Mouse (Mus musculus) adrenal gland, postnatal 4 days (tissue): ENCODE data around the gene Acad10. TPM values are rescaled to one million over a fixed set of nuclear protein-coding genes. Genes with fewer than 3 reads are reported as not detected.
A peak's percentile ranks its signal among the peaks of the same experiment; 100 is the strongest.

Source experiments
- DNase-seq, 2 experiments: peaks; one replicate each; pipeline ENCODE4 v3.0.0; 2021 to 2022; ENCODE audit warnings: low spot score in 2 of 2, mixed read lengths in 2 of 2
- total RNA-seq, 2 experiments: library from RNA; stranded (reverse); gene quantifications; 2 replicates each; pipeline ENCODE4 v1.2.3; 2021

Acad10 gene
- total RNA-seq, 2 experiments from 2014 or later: 19.8 to 22.4 TPM

- DNase-seq: no peak
These were observed 62.2 kb downstream of the Acad10 start for GRCm38 (mm10) chr5:121597991-121598537.

- DNase-seq: no peak
These were observed 63.0 kb downstream of the Acad10 start for GRCm38 (mm10) chr5:121597332-121597731.

- DNase-seq: no peak
These were observed 64.1 kb downstream of the Acad10 start for GRCm38 (mm10) chr5:121596226-121596625.

GRCm38 (mm10) chr5:121595758-121596157, 64.6 kb downstream of the Acad10 start:
- no peak for DNase-seq

GRCm38 (mm10) chr5:121594714-121595313, 65.5 kb downstream of the Acad10 start:
- DNase-seq: no peak

GRCm38 (mm10) chr5:121593451-121594401, 66.6 kb downstream of the Acad10 start, which contains the start of gene Aldh2:
TSS of gene Aldh2 (minus strand) at chr5:121593824.
- peak; percentile 72 to 77 for DNase-seq

- no peak for DNase-seq
These were observed 67.4 kb downstream of the Acad10 start for GRCm38 (mm10) chr5:121592816-121593407.

GRCm38 (mm10) chr5:121592064-121592815, 68.1 kb downstream of the Acad10 start:
- DNase-seq: no peak

- DNase-seq: no peak
These were observed 68.8 kb downstream of the Acad10 start for GRCm38 (mm10) chr5:121591417-121592063.

- no peak for DNase-seq
These were observed 70.4 kb downstream of the Acad10 start for GRCm38 (mm10) chr5:121589928-121590327.

- DNase-seq: no peak
These were observed 73.8 kb downstream of the Acad10 start for GRCm38 (mm10) chr5:121586400-121587039.

- no peak for DNase-seq
These were observed 74.6 kb downstream of the Acad10 start for GRCm38 (mm10) chr5:121585699-121586098.

GRCm38 (mm10) chr5:121585005-121585404, 75.3 kb downstream of the Acad10 start:
- no peak for DNase-seq

- DNase-seq: peak; percentile 82 to 88
These were observed 76.4 kb downstream of the Acad10 start for GRCm38 (mm10) chr5:121583765-121584501.

- no peak for DNase-seq
These were observed 78.4 kb downstream of the Acad10 start for GRCm38 (mm10) chr5:121581945-121582344.

GRCm38 (mm10) chr5:121576927-121577488, 83.3 kb downstream of the Acad10 start:
- peak in 1 of 2 experiments; percentile 53 for DNase-seq

GRCm38 (mm10) chr5:121575867-121576266, 84.4 kb downstream of the Acad10 start:
- no peak for DNase-seq

- DNase-seq: no peak
These were observed 86.2 kb downstream of the Acad10 start for GRCm38 (mm10) chr5:121574145-121574544.
